Mouse (Mus musculus) thymus, adult 2 months (tissue): ENCODE results near the gene Serpinb9b. TPM values are rescaled to one million over a fixed set of nuclear protein-coding genes. Genes with fewer than 3 reads are reported as not detected.

Experiments used
- DNase-seq: peaks from one replicate; pipeline ENCODE4 v3.0.0; 2021
- H3K27ac ChIP-seq: fragments of 200-500 bp; 2 replicates; pipeline ENCODE4 v1.5.1; 2012; ENCODE audit warnings: low read length, control low read depth; ENCODE audit not compliant: control insufficient read depth, insufficient read depth
- H3K27me3 ChIP-seq: fragments of 200-500 bp; 2 replicates; pipeline ENCODE4 v1.6.1; 2012; ENCODE audit warnings: mild to moderate bottlenecking, low read length, moderate library complexity, mixed read lengths; ENCODE audit not compliant: control insufficient read depth, insufficient read depth
- H3K36me3 ChIP-seq: fragments of 200-500 bp; 2 replicates; pipeline ENCODE4 v1.6.1; 2012; ENCODE audit warnings: mild to moderate bottlenecking, low read length, moderate library complexity; ENCODE audit not compliant: control insufficient read depth, insufficient read depth
- H3K4me1 ChIP-seq: fragments of 200-500 bp; replicated peaks from 2 replicates; pipeline ENCODE4 v1.6.1; 2012; ENCODE audit warnings: low read length; ENCODE audit not compliant: control insufficient read depth, insufficient read depth
- H3K4me3 ChIP-seq: fragments of 200-500 bp; 2 replicates; pipeline ENCODE4 v1.5.1; 2012; ENCODE audit warnings: mild to moderate bottlenecking, low read length, control low read depth, moderate library complexity; ENCODE audit not compliant: control insufficient read depth, insufficient read depth
- CTCF ChIP-seq: fragments of 200-500 bp; IDR thresholded peaks from 2 replicates; pipeline ENCODE4 v1.5.1; 2012; ENCODE audit warnings: mild to moderate bottlenecking, control low read depth, low read length, moderate library complexity, borderline replicate concordance; ENCODE audit not compliant: control insufficient read depth, poor library complexity, insufficient read depth; ENCODE audit errors: extremely low read depth
- POLR2A ChIP-seq: fragments of 200-500 bp; IDR thresholded peaks from 2 replicates; pipeline ENCODE4 v1.6.1; 2012; ENCODE audit warnings: mild to moderate bottlenecking, low read length, control low read depth, moderate library complexity; ENCODE audit not compliant: control insufficient read depth, poor library complexity, insufficient read depth; ENCODE audit errors: extremely low read depth
- WGBS: fragments of 180-500 bp; shearing (Covaris S2); methylation state at CpG from one replicate; pipeline ENCODE4 v1.1.7; 2018; 5-methylcytosine and 5-hydroxymethylcytosine counted together
- polyA plus RNA-seq: library from polyadenylated mRNA; depleted of rRNA; stranded (reverse); fragments of >200 nt; gene quantifications from 2 replicates; pipeline ENCODE4 v1.2.3, GENCODE M21; 2012

Serpinb9b gene
- polyA plus RNA-seq, 1 experiment: 0.34 TPM

DNA sequence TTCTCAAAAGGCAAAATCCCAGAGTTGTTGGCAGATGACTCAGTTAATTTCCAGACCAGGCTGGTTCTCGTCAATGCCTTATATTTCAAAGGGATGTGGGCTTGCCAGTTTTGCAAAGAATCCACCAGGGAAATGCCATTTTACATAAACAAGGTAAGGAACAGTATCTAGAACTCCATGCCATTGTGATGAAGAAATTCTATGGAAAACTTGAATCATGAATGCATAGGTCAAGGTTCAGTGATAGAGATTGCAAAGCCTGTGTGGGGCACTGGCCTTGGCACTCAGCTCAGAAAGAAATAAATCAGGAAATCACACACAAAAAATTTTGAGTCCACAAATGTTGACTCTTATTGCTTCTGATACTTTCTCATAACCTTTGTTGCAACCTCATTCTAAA lies 8.3 kb downstream of the Serpinb9b start:
- TF ChIP-seq CTCF (no peak), POLR2A (no peak)
- Histone ChIP-seq H3K27ac (no peak overlapping the region), H3K4me3 (no peak overlapping the region), H3K36me3 (no peaks in the 10 kb centered on the region), H3K4me1 (no peaks in the 10 kb centered on the region), H3K27me3 (no peaks in the 10 kb centered on the region)
- WGBS: 90% methylated on average over 1 of the region's 1 CpGs
- no peak for DNase-seq

- 98% methylated on average over 3 of the region's 3 CpGs for WGBS
- no peak for TF ChIP-seq CTCF
- TF ChIP-seq POLR2A: no peak
- no peaks in the 10 kb centered on the region for H3K36me3 ChIP-seq
- no peaks in the 10 kb centered on the region for H3K27me3 ChIP-seq
- H3K4me1 ChIP-seq: peaks cover 4% of the 10 kb centered on the region; the same call in 1 of the 2 replicates
- no peak overlapping the region for H3K27ac ChIP-seq
- no peak overlapping the region for H3K4me3 ChIP-seq
- DNase-seq: no peak
Measured at GRCm38 (mm10) chr13:33043542-33043941, 16.3 kb downstream of the Serpinb9b start.

DNA sequence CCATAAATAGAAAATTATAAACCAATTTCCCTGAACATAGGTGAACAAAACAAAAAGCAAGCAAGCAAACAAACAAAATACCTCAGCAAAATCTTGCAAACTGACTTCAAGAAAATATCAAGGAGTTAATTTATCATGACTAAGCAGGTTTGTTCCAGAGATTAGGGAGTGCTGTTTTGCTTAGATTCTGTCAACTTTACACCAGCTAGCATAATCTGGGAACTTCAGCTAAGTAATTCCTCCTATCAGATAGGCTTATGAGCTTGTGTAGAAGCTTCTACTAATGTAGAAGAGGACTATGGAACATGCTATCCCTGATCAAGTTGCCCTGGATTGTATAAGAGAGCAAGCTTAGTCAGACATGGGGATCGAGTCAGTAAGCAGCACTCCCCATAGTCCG lies 20.0 kb downstream of the Serpinb9b start:
- DNase-seq: no peak
- WGBS: 89% methylated on average over 2 of the region's 2 CpGs
- no peak overlapping the region for H3K27ac ChIP-seq
- H3K36me3 ChIP-seq: no peaks in the 10 kb centered on the region
- H3K4me3 ChIP-seq: no peak overlapping the region
- TF ChIP-seq CTCF (no peak), POLR2A (no peak)
- no peaks in the 10 kb centered on the region for H3K27me3 ChIP-seq
- H3K4me1 ChIP-seq: peaks cover 4% of the 10 kb centered on the region; the same call in 1 of the 2 replicates

- 31% methylated on average over 4 of the region's 4 CpGs for WGBS
- H3K4me3 ChIP-seq: no peak overlapping the region
- no peaks in the 10 kb centered on the region for H3K36me3 ChIP-seq
- H3K27ac ChIP-seq: no peak overlapping the region
- TF ChIP-seq CTCF (no peak), POLR2A (no peak)
- no peaks in the 10 kb centered on the region for H3K27me3 ChIP-seq
- H3K4me1 ChIP-seq: peaks cover 4% of the 10 kb centered on the region; the same call in 1 of the 2 replicates
- peak; percentile 2 for DNase-seq
Measured at GRCm38 (mm10) chr13:33048187-33048586, 21.0 kb downstream of the Serpinb9b start.

GRCm38 (mm10) chr13:33051697-33052096 lies 24.5 kb downstream of the Serpinb9b start:
- peaks cover 4% of the 10 kb centered on the region; the same call in 1 of the 2 replicates for H3K4me1 ChIP-seq
- TF ChIP-seq CTCF (no peak), POLR2A (no peak)
- no peak overlapping the region for H3K4me3 ChIP-seq
- no peaks in the 10 kb centered on the region for H3K27me3 ChIP-seq
- no peak for DNase-seq
- H3K27ac ChIP-seq: no peak overlapping the region
- H3K36me3 ChIP-seq: no peaks in the 10 kb centered on the region
- WGBS: 78% methylated on average over 3 of the region's 3 CpGs

GRCm38 (mm10) chr13:33063048-33063447 lies 35.8 kb downstream of the Serpinb9b start:
- Histone ChIP-seq H3K4me3 (no peak overlapping the region), H3K27me3 (no peaks in the 10 kb centered on the region), H3K27ac (no peak overlapping the region), H3K4me1 (no peaks in the 10 kb centered on the region), H3K36me3 (no peaks in the 10 kb centered on the region)
- TF ChIP-seq POLR2A (no peak), CTCF (no peak)
- DNase-seq: no peak
- 95% methylated on average over 1 of the region's 1 CpGs for WGBS

DNA sequence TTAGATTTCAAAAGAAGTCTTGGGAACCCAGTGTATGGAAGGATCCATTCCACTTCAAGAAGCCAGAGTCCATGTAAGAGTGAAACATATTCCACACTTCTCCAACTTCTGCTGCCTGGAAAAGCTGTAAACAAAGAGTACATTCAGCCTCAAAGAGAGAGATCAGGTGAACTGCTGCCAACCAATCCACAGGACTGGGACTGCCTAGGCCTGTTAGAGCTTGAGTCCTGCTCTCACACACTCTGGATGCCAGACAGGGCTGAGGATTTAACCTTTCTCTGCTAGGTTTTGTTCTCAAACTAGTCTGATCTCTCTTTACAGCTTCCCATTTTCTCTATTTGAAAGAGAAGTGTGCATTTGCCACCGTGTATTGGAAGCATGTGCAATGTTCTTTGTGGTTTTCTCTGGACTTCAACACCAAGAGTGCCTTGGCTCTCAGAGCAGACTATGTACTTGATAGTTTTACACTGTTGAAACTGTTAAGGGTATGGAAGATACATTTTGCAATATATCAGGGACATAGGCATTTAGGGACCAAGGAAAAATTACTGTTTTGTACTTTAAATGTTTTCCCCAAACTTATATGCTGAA lies 40.3 kb downstream of the Serpinb9b start:
- H3K27ac ChIP-seq: no peak overlapping the region

More for the DNA sequence above, 40.3 kb downstream of the Serpinb9b start:
- DNase-seq: no peak
- 10% methylated on average over 1 of the region's 1 CpGs for WGBS
- Histone ChIP-seq H3K36me3 (no peaks in the 10 kb centered on the region), H3K27me3 (no peaks in the 10 kb centered on the region), H3K4me3 (no peak overlapping the region), H3K4me1 (no peaks in the 10 kb centered on the region)
- TF ChIP-seq POLR2A: no peak
- no peak for TF ChIP-seq CTCF
